Mouse (Mus musculus): ENCODE measurements at regions not wholly inside any gene's neighbourhood (a gene's known extent, or its start where the extent isn't known, plus 50 kb on each side); places are given as distances from the start of the nearest gene placed in this dataset.

GRCm38 (mm10) chr8:10713515-10714042 is 294.7 kb downstream of the Irs2 start:
- no peak for DNase-seq (ENCODE audit: low spot score)

DNA sequence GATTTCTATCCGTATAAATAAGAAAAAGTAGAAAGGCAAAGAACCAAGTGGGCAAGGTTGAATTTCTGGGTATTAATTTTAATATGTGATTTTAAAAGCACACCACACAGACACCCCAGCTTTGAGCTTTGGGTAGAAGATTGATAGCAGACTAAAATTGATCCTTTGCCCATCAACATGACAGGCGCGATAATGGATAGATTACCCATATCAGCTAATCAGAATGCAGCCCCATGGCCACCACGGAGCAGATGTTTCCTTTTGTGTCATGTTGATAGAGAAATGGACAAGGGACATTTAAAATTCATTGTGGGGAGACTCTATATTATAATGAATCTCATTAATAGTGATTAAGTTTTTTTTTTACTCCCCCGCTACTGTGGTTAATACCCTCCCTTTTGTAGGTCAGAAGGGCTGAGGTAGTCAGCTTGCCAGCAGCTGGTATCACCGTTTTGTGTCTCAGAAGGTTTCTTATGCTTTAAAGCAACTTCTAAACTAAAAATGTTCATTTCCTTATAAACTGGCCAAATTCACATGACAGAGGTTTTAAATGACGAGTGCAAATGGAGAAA is 296.1 kb downstream of the Irs2 start:
- no peak for DNase-seq (ENCODE audit: low spot score)

DNA sequence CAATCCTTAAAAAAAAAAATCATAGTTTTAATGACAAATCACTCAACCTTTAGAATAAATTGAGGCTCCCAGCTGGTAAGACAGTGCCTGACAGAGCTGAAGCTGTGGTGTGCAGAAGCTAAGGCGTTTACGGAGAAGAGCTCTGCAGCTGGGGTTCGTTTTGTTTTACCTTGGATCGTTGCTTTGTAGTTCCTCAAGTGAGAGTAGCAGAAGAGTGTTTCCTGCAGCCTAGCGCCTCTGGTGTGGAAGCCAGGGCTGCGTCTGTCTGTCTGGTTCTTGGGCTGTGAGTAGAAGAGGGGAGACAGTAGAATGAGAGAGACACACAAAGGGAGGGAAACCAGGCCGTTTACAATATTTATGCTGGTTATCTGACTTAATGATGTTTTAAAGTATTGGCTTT is 296.8 kb downstream of the Irs2 start:
- no peak for DNase-seq (ENCODE audit: low spot score)

DNA sequence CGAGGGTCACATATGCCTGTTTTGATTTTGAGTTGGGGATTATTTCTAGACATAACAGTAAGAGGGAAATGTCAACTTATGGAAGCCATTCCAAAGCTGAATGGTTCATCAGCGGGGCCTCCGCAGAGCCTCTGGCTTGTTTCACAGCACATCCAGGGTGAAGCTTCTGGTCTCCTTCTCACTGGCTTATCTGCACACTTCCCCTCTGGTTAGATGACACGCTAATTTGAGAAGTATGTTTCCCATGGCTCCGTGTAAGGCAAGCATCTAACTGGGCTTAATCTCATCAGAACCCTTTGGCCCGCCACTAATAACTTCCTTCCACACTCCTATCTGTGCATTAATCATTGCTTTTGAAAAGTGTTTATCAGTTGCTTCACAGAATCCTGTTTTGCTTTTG is 299.7 kb downstream of the Irs2 start:
- DNase-seq (ENCODE audit: low spot score) = no peak

DNA sequence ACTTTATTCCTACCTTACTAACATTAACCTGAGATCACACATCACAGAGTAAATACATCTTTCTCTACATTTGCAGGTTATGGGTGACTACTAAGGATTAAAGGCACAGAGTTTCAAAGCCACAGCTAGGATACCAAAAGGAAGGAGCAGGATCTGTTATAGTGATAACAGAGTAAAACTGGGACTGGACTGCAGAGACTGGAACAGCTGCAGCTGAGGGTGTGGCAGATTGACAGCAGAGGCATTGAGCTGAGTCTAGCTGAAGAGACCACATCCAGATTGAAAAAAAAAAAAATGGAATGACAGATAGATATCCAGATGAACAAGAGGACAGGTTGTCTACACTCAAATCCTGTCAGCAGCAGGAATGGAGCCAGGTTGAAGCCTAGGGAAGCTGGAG is 301.1 kb downstream of the Irs2 start:
- no peak for DNase-seq (ENCODE audit: low spot score)

- DNase-seq (ENCODE audit: low spot score) = no peak
Observed at GRCm38 (mm10) chr8:10705909-10706308, 302.3 kb downstream of the Irs2 start.

GRCm38 (mm10) chr8:10702755-10703154 is 305.5 kb downstream of the Irs2 start:
- no peak for DNase-seq (ENCODE audit: low spot score)

DNA sequence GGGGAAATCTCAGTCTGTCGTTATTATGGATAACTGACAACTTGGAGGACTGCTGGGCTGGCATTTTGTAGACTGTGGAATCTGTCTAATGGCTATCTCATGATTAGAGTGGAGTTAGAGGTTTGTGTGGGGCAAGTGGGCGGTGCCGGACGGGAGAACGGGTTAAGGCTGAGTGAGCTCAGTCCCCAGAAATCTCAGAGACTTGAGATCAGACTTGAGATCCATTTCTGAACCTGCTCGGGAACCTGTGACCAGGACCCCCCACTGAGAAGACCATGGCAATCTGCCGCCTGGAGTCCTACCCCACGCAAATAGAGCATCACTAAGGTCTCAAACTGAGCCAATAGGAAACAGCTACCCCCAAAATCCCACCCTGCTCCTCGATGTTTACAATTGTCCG is 306.0 kb downstream of the Irs2 start:
- no peak for DNase-seq (ENCODE audit: low spot score)

DNA sequence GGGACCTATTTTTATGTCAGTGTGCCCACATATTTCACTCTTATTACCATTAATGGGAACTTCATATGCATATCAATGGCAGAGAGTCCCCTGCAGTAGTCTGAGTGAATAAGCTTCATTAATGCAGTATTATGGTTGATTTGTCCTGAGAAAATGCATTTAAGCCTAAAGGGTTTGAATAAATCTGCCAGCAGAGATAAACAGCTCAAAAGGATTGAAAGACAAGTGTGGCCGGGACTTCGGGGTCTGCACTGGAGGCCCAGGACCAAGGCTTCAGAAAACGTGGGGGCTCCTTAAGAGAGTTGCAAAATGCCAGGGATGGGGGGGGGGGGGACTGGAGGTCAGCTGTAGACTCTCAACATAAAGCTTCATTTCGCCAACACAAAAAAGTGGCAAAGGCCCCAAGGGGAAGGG is 306.6 kb downstream of the Irs2 start:
- DNase-seq (ENCODE audit: low spot score) = no peak

GRCm38 (mm10) chr8:10701226-10701625 is 307.0 kb downstream of the Irs2 start:
- no peak for DNase-seq (ENCODE audit: low spot score)

- DNase-seq (ENCODE audit: low spot score) = no peak
Observed at GRCm38 (mm10) chr8:10699669-10700068, 308.6 kb downstream of the Irs2 start.

- DNase-seq (ENCODE audit: low spot score) = no peak
Observed at GRCm38 (mm10) chr8:10695181-10695580, 313.1 kb downstream of the Irs2 start.

DNA sequence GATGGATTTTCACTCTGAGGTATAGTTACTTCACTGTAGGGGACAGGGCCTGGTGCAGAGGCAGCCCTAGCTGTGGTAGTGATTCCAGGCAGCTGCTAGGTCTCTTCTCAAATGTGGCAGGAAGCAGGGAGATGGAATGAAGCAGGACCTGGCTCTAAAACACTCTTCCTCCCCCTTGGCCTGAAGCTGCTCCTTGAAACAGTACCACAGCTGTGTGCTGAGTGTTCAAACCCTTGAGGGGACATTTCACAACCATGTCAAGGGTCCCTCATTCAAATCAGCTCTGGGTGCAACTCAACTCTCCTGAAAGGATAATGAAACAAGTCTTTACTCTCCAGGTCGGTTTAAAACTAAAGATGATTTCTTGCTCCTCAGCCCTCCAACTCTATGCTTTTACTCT is 317.6 kb downstream of the Irs2 start:
- no peak for DNase-seq (ENCODE audit: low spot score)

DNA sequence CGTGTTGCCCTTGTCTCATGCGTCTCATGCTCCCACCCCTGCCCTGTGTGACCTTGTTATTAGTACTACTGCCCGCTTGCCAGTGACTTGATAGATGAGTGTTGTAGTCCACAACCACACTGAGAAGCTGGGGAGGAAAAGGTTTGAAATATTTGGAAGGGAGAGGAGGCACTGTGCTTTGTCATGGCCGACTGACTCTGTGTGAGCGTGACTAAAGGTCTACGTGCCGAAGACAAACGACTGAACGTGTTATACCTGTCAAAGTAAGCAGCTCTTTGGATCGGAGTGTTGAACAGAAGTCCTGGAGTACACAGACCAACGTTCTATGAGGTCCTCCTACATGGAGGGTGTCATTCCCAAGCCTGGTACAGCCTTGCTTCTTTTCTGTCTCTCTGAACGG is 318.4 kb downstream of the Irs2 start:
- no peak for DNase-seq (ENCODE audit: low spot score)

DNA sequence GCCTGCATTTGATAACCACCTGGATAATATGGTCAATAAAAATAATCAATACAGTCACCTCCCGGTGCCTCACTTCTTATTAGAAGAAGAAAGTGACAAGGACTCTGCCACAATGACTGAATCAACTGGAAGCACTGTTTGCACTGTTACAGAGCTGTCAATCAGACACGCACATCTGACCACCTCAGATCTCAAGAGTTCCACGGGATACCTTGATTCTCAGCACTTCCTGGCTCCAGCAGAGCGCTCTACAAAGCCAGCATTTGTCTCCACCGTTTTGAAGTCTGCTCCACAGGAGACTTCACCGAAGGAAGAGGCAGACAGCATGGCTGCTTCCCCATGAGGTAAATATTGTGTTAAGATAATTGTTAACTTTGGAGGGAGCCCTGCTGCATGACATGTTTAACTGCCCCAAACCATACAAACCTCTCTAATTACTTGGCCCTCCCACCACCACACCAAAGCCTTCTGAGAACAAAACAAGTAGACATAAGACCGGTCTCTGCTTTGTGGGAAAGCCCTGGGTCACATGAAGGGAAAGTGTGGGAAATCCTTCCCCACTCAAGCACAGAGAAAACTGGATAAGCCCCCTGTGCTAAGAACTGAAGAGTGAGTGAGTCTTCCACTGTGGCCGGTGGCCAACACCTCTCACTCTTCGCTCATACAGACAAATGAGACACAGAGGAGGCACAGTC is 320.2 kb downstream of the Irs2 start:
- no peak for DNase-seq (ENCODE audit: low spot score)
